ENCODE assay signal across 8 mouse cellular contexts in genomic region chr9:48646251-48646650, GRCm38 (mm10). TPM values are rescaled to one million over a fixed set of nuclear protein-coding genes. Genes with fewer than 3 reads are reported as not detected.
DNase-seq lines count a peak whose midpoint lies in the region; TF ChIP-seq lines count a peak whose summit lies in the region.

No protein-coding gene starts in this region.

- H3K79me3 ChIP-seq in C2C12 (ENCODE audit: low read depth) = no peaks in the 10 kb centered on the region

- TF ChIP-seq CTCF in C2C12 (IDR thresholded peaks at IDR 0.05; ENCODE audit: control insufficient read depth, insufficient read depth, insufficient read length) = peak; percentile 73
- TF ChIP-seq CTCF in liver, adult 2 months (IDR thresholded peaks at IDR 0.05; ENCODE audit: low read depth, low read length) = peak; percentile 83

- WGBS in liver, adult 2 months = 20% methylated on average over 4 of the region's 4 CpGs

- peaks cover 26% of the 10 kb centered on the region for H3K27me3 ChIP-seq in C2C12 (ENCODE audit: control insufficient read depth, insufficient read depth, insufficient read length)
- H3K27me3 ChIP-seq in liver, adult 2 months (ENCODE audit: control insufficient read depth, insufficient read depth, low read length) = no peaks in the 10 kb centered on the region

- H3K36me3 ChIP-seq in C2C12 (ENCODE audit: control insufficient read depth, insufficient read depth) = no peaks in the 10 kb centered on the region
- no peaks in the 10 kb centered on the region for H3K36me3 ChIP-seq in liver, adult 2 months (ENCODE audit: control insufficient read depth, insufficient read depth, low read length)

- DNase-seq in ZHBTc4 (ENCODE audit: low read depth, low spot score) = peak; percentile 88
- peak; percentile 58 to 76 for DNase-seq in cerebellum, postnatal 36 days
- DNase-seq in gastrocnemius, adult 8-10 months (ENCODE audit: low spot score in 2 of 2) = peak; percentile 61 to 68
- DNase-seq in kidney, adult 9 months = peak; percentile 82
- DNase-seq in liver, adult 2 months (ENCODE audit: extremely low read depth, low read depth, low spot score) = peak; percentile 73
- DNase-seq in natural killer cell, adult 2 months (ENCODE audit: low spot score in 2 of 2) = peak; percentile 59 to 66
- DNase-seq in testis, postnatal 14 days (ENCODE audit: low spot score) = peak; percentile 62

- no peak overlapping the region for H3K9ac ChIP-seq in liver, adult 2 months (ENCODE audit: low read depth, low read length)

- TF ChIP-seq POLR2A in liver, adult 2 months (IDR thresholded peaks at IDR 0.05; ENCODE audit: extremely low read depth, insufficient read depth, low read length) = no peak

- no peaks in the 10 kb centered on the region for H3K79me2 ChIP-seq in C2C12 (ENCODE audit: control insufficient read depth, insufficient read depth)
- H3K79me2 ChIP-seq in liver, adult 2 months (ENCODE audit: control insufficient read depth, insufficient read depth, low read length) = no peaks in the 10 kb centered on the region

- peaks cover 9% of the 10 kb centered on the region; the same call in 1 of the 2 replicates for H3K4me1 ChIP-seq in liver, adult 2 months (ENCODE audit: control insufficient read depth, insufficient read depth, low read length)

- H3ac ChIP-seq in C2C12 (ENCODE audit: control insufficient read depth, insufficient read length, low read depth) = no peak overlapping the region

- H3K27ac ChIP-seq in liver, adult 2 months (replicated peaks; ENCODE audit: insufficient read depth, low read depth, low read length) = no peak overlapping the region

- no peak overlapping the region for H3K4me3 ChIP-seq in C2C12 (ENCODE audit: insufficient read depth, poor library complexity, severe bottlenecking)
- no peak overlapping the region for H3K4me3 ChIP-seq in liver, adult 2 months (ENCODE audit: insufficient read depth, low read depth, low read length)

TF ChIP-seq in C2C12, 6 proteins besides CTCF, POLR2A, EP300 and RAD21:
- no peak for TF ChIP-seq MYOD1 (IDR thresholded peaks at IDR 0.05; ENCODE audit: control insufficient read depth, insufficient read length, low read depth)
- TF ChIP-seq CEBPB (IDR thresholded peaks at IDR 0.05; ENCODE audit: low read depth) = no peak
- TF ChIP-seq MAX (IDR thresholded peaks at IDR 0.05) = no peak
- no peak for TF ChIP-seq MYOG (IDR thresholded peaks at IDR 0.05; ENCODE audit: control insufficient read depth, extremely low read depth, insufficient read length)
- TF ChIP-seq FOSL1 (IDR thresholded peaks at IDR 0.05; ENCODE audit: insufficient read depth, low read length, poor library complexity, severe bottlenecking) = no peak
- no peak for TF ChIP-seq USF1 (IDR thresholded peaks at IDR 0.05; ENCODE audit: low read depth)

RNA-seq across cellular contexts. Expression of gene Nnmt, which starts 41.3 kb away (rescaled TPM):
- not detected for polyA plus RNA-seq in C2C12 (2012; fragmentation: generic; extraction: Trizol)
- 1 to 10 TPM; 1.8 to 4.1 (median 3.5) TPM for total RNA-seq in gastrocnemius, adult 8-10 months (2022)
- total RNA-seq in liver, adult 2 months (2014; rRNA removed) = 306 and 460 TPM in 2 replicates
- polyA plus RNA-seq in liver, adult 2 months (2012; rRNA removed) = 45.7 and 126 TPM in 2 replicates

Comparison
In these comparisons a context has a peak if more than half of its experiments do, and no peak if none do; other contexts are left out.
1. RNA of gene Nnmt, which starts 41.3 kb away (total RNA-seq): 306 to 460 TPM in liver, adult 2 months; 1.8 to 4.1 TPM in gastrocnemius, adult 8-10 months; every median in the first group is over 10 times any median in the second.
2. Peak in every context shown above with its lines, with median percentiles within 50 percentile points of each other: DNase-seq.